In genomic region chr12:4054845-4055244, GRCm38 (mm10) we compare ENCODE assay signal across 20 mouse cellular contexts. TPM values are rescaled to one million over a fixed set of nuclear protein-coding genes. Genes with fewer than 3 reads are reported as not detected.
DNase-seq lines count a peak whose midpoint lies in the region; ATAC-seq lines count a peak whose summit lies in the region.
"Had no signal": no experiment of that assay in that cellular context is flagged by ENCODE, and none has a peak within 500 bp of the region (broad histone marks: within the 10 kb centered on the region; RNA-seq: fewer than 3 reads in every experiment).

No protein-coding gene starts in this region.

- H3K9ac ChIP-seq in heart, embryonic 12.5 days, result no peak overlapping the region
- H3K9ac ChIP-seq in midbrain, embryonic 13.5 days (replicated peaks), result no peak overlapping the region
- H3K9ac ChIP-seq: embryonic facial prominence, embryonic 12.5 days; forebrain, embryonic 13.5 days; forebrain, embryonic 15.5 days had no signal

- no peaks in the 10 kb centered on the region for H3K27me3 ChIP-seq in heart, embryonic 10.5 days (ENCODE audit: insufficient read depth, poor library complexity, severe bottlenecking)
- H3K27me3 ChIP-seq in heart, embryonic 12.5 days (replicated peaks), result peaks cover 4% of the 10 kb centered on the region; the same call in 1 of the 2 replicates
- H3K27me3 ChIP-seq in midbrain, embryonic 13.5 days, result no peaks in the 10 kb centered on the region
- H3K27me3 ChIP-seq: forebrain, embryonic 13.5 days; forebrain, embryonic 15.5 days had no signal

- no peaks in the 10 kb centered on the region for H3K9me3 ChIP-seq in heart, embryonic 10.5 days
- no peaks in the 10 kb centered on the region for H3K9me3 ChIP-seq in heart, embryonic 12.5 days (replicated peaks)
- H3K9me3 ChIP-seq in midbrain, embryonic 13.5 days, result no peaks in the 10 kb centered on the region
- H3K9me3 ChIP-seq: embryonic facial prominence, embryonic 10.5 days; embryonic facial prominence, embryonic 12.5 days; forebrain, embryonic 13.5 days; forebrain, embryonic 15.5 days had no signal

- H3K27ac ChIP-seq in heart, embryonic 10.5 days, result peak overlapping the region; percentile 69; the same call in 1 of the 2 replicates
- H3K27ac ChIP-seq in heart, embryonic 12.5 days (ENCODE audit: poor library complexity, severe bottlenecking), result peak overlapping the region; percentile 19; the same call in 1 of the 2 replicates
- H3K27ac ChIP-seq in midbrain, embryonic 13.5 days, result no peak overlapping the region
- H3K27ac ChIP-seq: embryonic facial prominence, embryonic 10.5 days; embryonic facial prominence, embryonic 12.5 days; forebrain, embryonic 13.5 days; forebrain, embryonic 15.5 days had no signal

- 12% methylated on average over 4 of the region's 4 CpGs for WGBS in heart, embryonic 10.5 days
- 17% methylated on average over 4 of the region's 4 CpGs for WGBS in heart, embryonic 12.5 days
- WGBS in midbrain, embryonic 13.5 days, result 42% methylated on average over 4 of the region's 4 CpGs

- H3K4me3 ChIP-seq in heart, embryonic 10.5 days, result no peak overlapping the region
- H3K4me3 ChIP-seq in heart, embryonic 12.5 days, result no peak overlapping the region
- no peak overlapping the region for H3K4me3 ChIP-seq in midbrain, embryonic 13.5 days (replicated peaks)
- H3K4me3 ChIP-seq: embryonic facial prominence, embryonic 10.5 days; embryonic facial prominence, embryonic 12.5 days; forebrain, embryonic 13.5 days; forebrain, embryonic 15.5 days had no signal

- peaks cover 34% of the 10 kb centered on the region for H3K4me1 ChIP-seq in heart, embryonic 10.5 days
- peaks cover 27% of the 10 kb centered on the region for H3K4me1 ChIP-seq in heart, embryonic 12.5 days (replicated peaks)
- no peaks in the 10 kb centered on the region for H3K4me1 ChIP-seq in midbrain, embryonic 13.5 days (replicated peaks)
- H3K4me1 ChIP-seq: embryonic facial prominence, embryonic 10.5 days; embryonic facial prominence, embryonic 12.5 days; forebrain, embryonic 13.5 days; forebrain, embryonic 15.5 days had no signal

- ATAC-seq in heart, embryonic 12.5 days (ENCODE audit: insufficient number of reproducible peaks, low FRiP score), result peak; percentile 64; the same call in 1 of the 2 replicates
- no peak for ATAC-seq in midbrain, embryonic 13.5 days
- ATAC-seq: activated CD4-positive, CD25-positive, alpha-beta regulatory T cell, adult 4 months; forebrain, embryonic 13.5 days; forebrain, embryonic 15.5 days; Patski had no signal

- intact Hi-C loops in heart, postnatal 14 days (cut with DNase I), result no loop called here

- peak; percentile 79 for DNase-seq in heart, embryonic 10.5 days (ENCODE audit: low spot score)
- DNase-seq in heart, postnatal 14 days, result no peak
- no peak for DNase-seq in heart, adult 9 months (ENCODE audit: low spot score in 2 of 2)
- DNase-seq in Muller cell, postnatal 12 days (ENCODE audit: inconsistent ontology term), result peak; percentile 42
- DNase-seq: adrenal gland, adult 8-10 months; adrenal gland, postnatal 14 days; adrenal gland, postnatal 36 days; cerebellum, adult 11-12 months; cerebellum, adult 2 months; cerebellum, adult 9-10 months; cerebellum, postnatal 10 days; cerebellum, postnatal 25 days had no signal

- H3K36me3 ChIP-seq in heart, embryonic 10.5 days, result no peaks in the 10 kb centered on the region
- no peaks in the 10 kb centered on the region for H3K36me3 ChIP-seq in heart, embryonic 12.5 days
- no peaks in the 10 kb centered on the region for H3K36me3 ChIP-seq in midbrain, embryonic 13.5 days
- H3K36me3 ChIP-seq: embryonic facial prominence, embryonic 10.5 days; embryonic facial prominence, embryonic 12.5 days; forebrain, embryonic 15.5 days had no signal

- no peak overlapping the region for H3K4me2 ChIP-seq in heart, embryonic 12.5 days
- no peak overlapping the region for H3K4me2 ChIP-seq in midbrain, embryonic 13.5 days (replicated peaks)
- H3K4me2 ChIP-seq: embryonic facial prominence, embryonic 12.5 days; forebrain, embryonic 13.5 days; forebrain, embryonic 15.5 days had no signal

RNA-seq across cellular contexts. Expression of gene Efr3b, which starts 16.1 kb away (rescaled TPM):
- polyA plus RNA-seq in heart, embryonic 10.5 days (2016; fragmentation: Nextera tagmentation; extraction: Ambion mirVana), result 9.9 and 16.0 TPM in 2 replicates
- total RNA-seq in heart, postnatal 14 days (2021), result 10 to 100 TPM in 1 of 2 experiments, 1 to 10 TPM in 1; 9.4 to 10.1 TPM
- polyA plus RNA-seq in heart, embryonic 12.5 days (2016; fragmentation: Nextera tagmentation; extraction: Ambion mirVana), result 13.5 and 13.8 TPM in 2 replicates
- polyA plus RNA-seq in midbrain, embryonic 13.5 days (2015; fragmentation: Nextera tagmentation; extraction: Ambion mirVana), result 37.9 and 41.5 TPM in 2 replicates

RNA-seq across cellular contexts. Expression of gene Dnajc27, which starts 27.5 kb away (rescaled TPM):
- 8.2 and 11.0 TPM in 2 replicates for polyA plus RNA-seq in heart, embryonic 10.5 days (2016; fragmentation: Nextera tagmentation; extraction: Ambion mirVana)
- 1 to 10 TPM; 6.2 to 6.6 TPM for total RNA-seq in heart, postnatal 14 days (2021)
- polyA plus RNA-seq in heart, embryonic 12.5 days (2016; fragmentation: Nextera tagmentation; extraction: Ambion mirVana), result 10.1 and 10.6 TPM in 2 replicates
- polyA plus RNA-seq in midbrain, embryonic 13.5 days (2015; fragmentation: Nextera tagmentation; extraction: Ambion mirVana), result 15.0 and 15.4 TPM in 2 replicates

Comparison
In these comparisons a context has a peak if more than half of its experiments do, and no peak if none do; other contexts are left out.
1. DNase-seq: peak in heart, embryonic 10.5 days (single experiment) and Muller cell, postnatal 12 days (single experiment); none in heart, postnatal 14 days (0 of 2) and heart, adult 9 months (0 of 2).